Mouse (Mus musculus) MEL (cell line): ENCODE results near the gene Armc8. TPM values are rescaled to one million over a fixed set of nuclear protein-coding genes. Genes with fewer than 3 reads are reported as not detected.
A peak's percentile ranks its signal among the peaks of the same experiment; 100 is the strongest.

Experiments
- DNase-seq: peaks from one replicate; pipeline ENCODE4 v3.0.0; 2011; ENCODE audit warnings: low read depth, low spot score
- H3K27ac ChIP-seq: 2 replicates; pipeline ENCODE4 v1.5.1; 2012; ENCODE audit warnings: low read depth, mild to moderate bottlenecking, control low read depth, low read length, moderate library complexity; ENCODE audit not compliant: control insufficient read depth
- H3K27me3 ChIP-seq, 2 experiments: fragments of 150-350 bp in 1 of 2; sonication (generic) in 1 of 2; 2 replicates each; pipeline ENCODE4 v1.6.1; 2012; ENCODE audit warnings: low read length in 2 of 2, mild to moderate bottlenecking in 2 of 2, improper control_type of control experiment in 1 of 2, moderate library complexity in 1 of 2; ENCODE audit not compliant: insufficient read depth in 2 of 2, control insufficient read depth in 1 of 2
- H3K36me3 ChIP-seq, 2 experiments: 2 replicates each; pipeline ENCODE4 v1.6.1; 2012 to 2014; ENCODE audit warnings: low read length in 2 of 2, improper control_type of control experiment in 1 of 2, inconsistent platforms in 1 of 2, mild to moderate bottlenecking in 1 of 2; ENCODE audit not compliant: insufficient read depth in 2 of 2, control insufficient read depth in 1 of 2
- H3K4me1 ChIP-seq, 2 experiments: fragments of 150-350 bp in 1 of 2; sonication (generic) in 1 of 2; 2 replicates each; pipeline ENCODE4 v1.6.1; 2012; ENCODE audit warnings: low read length in 2 of 2, improper control_type of control experiment in 1 of 2, mild to moderate bottlenecking in 1 of 2; ENCODE audit not compliant: insufficient read depth in 2 of 2, control insufficient read depth in 1 of 2
- H3K4me3 ChIP-seq, 2 experiments: fragments of 150-350 bp in 1 of 2; sonication (generic) in 1 of 2; 2 replicates each; pipeline ENCODE4 v1.5.1; 2012; ENCODE audit warnings: low read depth in 2 of 2, low read length in 2 of 2, mild to moderate bottlenecking in 2 of 2, moderate library complexity in 2 of 2, control low read depth in 1 of 2, improper control_type of control experiment in 1 of 2; ENCODE audit not compliant: control insufficient read depth in 1 of 2, insufficient read depth in 1 of 2
- H3K79me2 ChIP-seq: 2 replicates; pipeline ENCODE4 v1.6.1; 2012; ENCODE audit warnings: mild to moderate bottlenecking, low read length, moderate library complexity; ENCODE audit not compliant: control insufficient read depth, poor library complexity, insufficient read depth
- H3K9ac ChIP-seq: 2 replicates; pipeline ENCODE4 v1.6.1; 2012; ENCODE audit warnings: low read depth, mild to moderate bottlenecking, control low read depth, low read length, moderate library complexity; ENCODE audit not compliant: control insufficient read depth, poor library complexity, severe bottlenecking
- H3K9me3 ChIP-seq: fragments of 150-350 bp; sonication (generic); replicated peaks from 2 replicates; pipeline ENCODE4 v1.6.1; 2012; ENCODE audit warnings: mild to moderate bottlenecking, low read length, improper control_type of control experiment, moderate library complexity; ENCODE audit not compliant: insufficient read depth
- CHD2 ChIP-seq: IDR thresholded peaks from 2 replicates; pipeline ENCODE4 v1.6.1; 2011; ENCODE audit warnings: low read length, improper control_type of control experiment
- CTCF ChIP-seq, 3 experiments: IDR thresholded peaks in 2 of 3; conservative IDR thresholded peaks in 1 of 3; 2 replicates each; pipeline ENCODE4 v1.5.1; 2011 to 2012; ENCODE audit warnings: low read length in 3 of 3, low read depth in 2 of 3, mild to moderate bottlenecking in 2 of 3, improper control_type of control experiment in 1 of 3, inconsistent platforms in 1 of 3, mixed read lengths in 1 of 3, moderate library complexity in 1 of 3; ENCODE audit not compliant: control insufficient read depth in 1 of 3, insufficient read depth in 1 of 3, poor library complexity in 1 of 3, severe bottlenecking in 1 of 3
- MAFK ChIP-seq: IDR thresholded peaks from 2 replicates; pipeline ENCODE4 v1.6.1; 2011; ENCODE audit warnings: low read depth, mild to moderate bottlenecking, low read length, improper control_type of control experiment, borderline replicate concordance
- MEF2A ChIP-seq: IDR thresholded peaks from 2 replicates; pipeline ENCODE4 v1.6.1; 2014; ENCODE audit warnings: low read depth, mild to moderate bottlenecking, inconsistent platforms, low read length, improper control_type of control experiment; ENCODE audit not compliant: poor library complexity, insufficient replicate concordance, severe bottlenecking; ENCODE audit errors: extremely low read depth
- MXI1 ChIP-seq: IDR thresholded peaks from 2 replicates; pipeline ENCODE4 v1.6.1; 2011; ENCODE audit warnings: mild to moderate bottlenecking, low read depth, low read length, improper control_type of control experiment
- NELFE ChIP-seq: IDR thresholded peaks from 2 replicates; pipeline ENCODE4 v1.6.1; 2011; ENCODE audit warnings: low read depth, low read length, improper control_type of control experiment
- NRF1 ChIP-seq: IDR thresholded peaks from 2 replicates; pipeline ENCODE4 v1.6.1; 2014; ENCODE audit warnings: low read depth, mild to moderate bottlenecking, inconsistent platforms, low read length, improper control_type of control experiment, moderate library complexity; ENCODE audit not compliant: poor library complexity, insufficient read depth, severe bottlenecking
- POLR2AphosphoS5 ChIP-seq: IDR thresholded peaks from 2 replicates; pipeline ENCODE4 v1.6.1; 2012; ENCODE audit warnings: low read depth, borderline replicate concordance, mild to moderate bottlenecking, inconsistent platforms, low read length, moderate library complexity, mixed read lengths
- RAD21 ChIP-seq: IDR thresholded peaks from 2 replicates; pipeline ENCODE4 v1.6.1; 2011; ENCODE audit warnings: mild to moderate bottlenecking, low read depth, low read length, improper control_type of control experiment
- RCOR1 ChIP-seq: IDR thresholded peaks from 2 replicates; pipeline ENCODE4 v1.6.1; 2012; ENCODE audit warnings: low read depth, mild to moderate bottlenecking, inconsistent platforms, low read length, improper control_type of control experiment
- SMC3 ChIP-seq: IDR thresholded peaks from 2 replicates; pipeline ENCODE4 v1.6.1; 2011; ENCODE audit warnings: low read depth, low read length, improper control_type of control experiment
- TCF12 ChIP-seq: IDR thresholded peaks from 2 replicates; pipeline ENCODE4 v1.6.1; 2014; ENCODE audit warnings: low read depth, mild to moderate bottlenecking, inconsistent platforms, low read length, improper control_type of control experiment, moderate library complexity
- USF1 ChIP-seq: IDR thresholded peaks from 2 replicates; pipeline ENCODE4 v1.6.1; 2014; ENCODE audit warnings: low read depth, mild to moderate bottlenecking, inconsistent platforms, low read length, improper control_type of control experiment, moderate library complexity
- ZC3H11A ChIP-seq: IDR thresholded peaks from 2 replicates; pipeline ENCODE4 v1.6.1; 2012; ENCODE audit warnings: low read depth, mild to moderate bottlenecking, inconsistent platforms, low read length, improper control_type of control experiment
- ZNF384 ChIP-seq: IDR thresholded peaks from 2 replicates; pipeline ENCODE4 v1.6.1; 2012; ENCODE audit warnings: low read depth, mild to moderate bottlenecking, inconsistent platforms, low read length, improper control_type of control experiment
- polyA plus RNA-seq, 2 experiments: library from polyadenylated mRNA; stranded (reverse) in 1 of 2; unstranded in 1 of 2; fragments of >175 nt in 1 of 2; fragments of >200 nt in 1 of 2; gene quantifications; 2 replicates each; pipeline versions ENCODE4 v1.2.1 to v1.2.4; 2012; ENCODE audit warnings: low replicate concordance in 2 of 2, low read depth in 1 of 2; ENCODE audit not compliant: insufficient read length in 2 of 2, insufficient read depth in 1 of 2, missing spikeins in 1 of 2
- total RNA-seq: library from RNA; depleted of rRNA; stranded (reverse); fragments of 300-350 nt; gene quantifications from 2 replicates; pipeline ENCODE4 v1.2.3, GENCODE M21; 2012

Gene Armc8
- total and polyA plus RNA-seq, 3 experiments, result 11.9 to 14.3 TPM; not detected in 1

GRCm38 (mm10) chr9:99446259-99446658 is 122.4 kb downstream of the Armc8 start:
- H3K36me3 ChIP-seq, result no peaks in the 10 kb centered on the region
- no peaks in the 10 kb centered on the region for H3K4me1 ChIP-seq
- H3K9me3 ChIP-seq, result no peaks in the 10 kb centered on the region
- no peak overlapping the region for H3K27ac ChIP-seq
- H3K27me3 ChIP-seq, result no peaks in the 10 kb centered on the region
- H3K9ac ChIP-seq, result no peak overlapping the region
- H3K79me2 ChIP-seq, result no peaks in the 10 kb centered on the region
- TF ChIP-seq NELFE, result no peak
- no peak for TF ChIP-seq NRF1
- no peak for TF ChIP-seq CHD2
- no peak for TF ChIP-seq MAFK
- TF ChIP-seq ZC3H11A, result no peak
- no peak for TF ChIP-seq MXI1
- no peak for DNase-seq
- H3K4me3 ChIP-seq, result no peak overlapping the region

GRCm38 (mm10) chr9:99444590-99445178 is 124.0 kb downstream of the Armc8 start:
- DNase-seq, result peak; percentile 53
- no peaks in the 10 kb centered on the region for H3K9me3 ChIP-seq

GRCm38 (mm10) chr9:99441647-99442433 is 126.9 kb downstream of the Armc8 start:
- TF ChIP-seq CTCF (IDR thresholded peaks at IDR 0.05 in 2 of 3, conservative IDR thresholded peaks at IDR 0.05 in 1 of 3; ENCODE audit: control insufficient read depth in 1 of 3, insufficient read depth in 1 of 3, low read depth in 2 of 3, low read length in 3 of 3, poor library complexity in 1 of 3, severe bottlenecking in 1 of 3) (no peak), POLR2AphosphoS5 (peak; percentile 80; the same call in 1 of the 2 replicates), USF1 (no peak), ZC3H11A (no peak), RCOR1 (no peak), MEF2A (no peak)
- no peaks in the 10 kb centered on the region for H3K36me3 ChIP-seq
- no peak overlapping the region for H3K27ac ChIP-seq
- no peak for DNase-seq
- no peak overlapping the region for H3K4me3 ChIP-seq
- H3K9ac ChIP-seq, result no peak overlapping the region
- no peaks in the 10 kb centered on the region for H3K79me2 ChIP-seq
- no peaks in the 10 kb centered on the region for H3K9me3 ChIP-seq
- no peaks in the 10 kb centered on the region for H3K27me3 ChIP-seq
- H3K4me1 ChIP-seq, result no peaks in the 10 kb centered on the region

More at GRCm38 (mm10) chr9:99444590-99445178, 124.0 kb downstream of the Armc8 start:
- no peaks in the 10 kb centered on the region for H3K79me2 ChIP-seq
- H3K4me1 ChIP-seq, result no peaks in the 10 kb centered on the region
- H3K27ac ChIP-seq, result no peak overlapping the region
- no peak overlapping the region for H3K4me3 ChIP-seq
- no peak overlapping the region for H3K9ac ChIP-seq
- peak; percentile 73 for TF ChIP-seq SMC3
- peak; percentile 64 to 69 (median 68) for TF ChIP-seq CTCF (IDR thresholded peaks at IDR 0.05 in 2 of 3, conservative IDR thresholded peaks at IDR 0.05 in 1 of 3; ENCODE audit: control insufficient read depth in 1 of 3, insufficient read depth in 1 of 3, low read depth in 2 of 3, low read length in 3 of 3, poor library complexity in 1 of 3, severe bottlenecking in 1 of 3)
- TF ChIP-seq ZC3H11A, result 0 out of 2 replicates have a peak, but pooled peaks have one; percentile 25
- TF ChIP-seq RAD21, result peak; percentile 28
- TF ChIP-seq ZNF384, result no peak
- no peak for TF ChIP-seq TCF12
- no peaks in the 10 kb centered on the region for H3K36me3 ChIP-seq
- no peaks in the 10 kb centered on the region for H3K27me3 ChIP-seq
